Mouse (Mus musculus): Measurements from ENCODE around the gene Dld.

DNA sequence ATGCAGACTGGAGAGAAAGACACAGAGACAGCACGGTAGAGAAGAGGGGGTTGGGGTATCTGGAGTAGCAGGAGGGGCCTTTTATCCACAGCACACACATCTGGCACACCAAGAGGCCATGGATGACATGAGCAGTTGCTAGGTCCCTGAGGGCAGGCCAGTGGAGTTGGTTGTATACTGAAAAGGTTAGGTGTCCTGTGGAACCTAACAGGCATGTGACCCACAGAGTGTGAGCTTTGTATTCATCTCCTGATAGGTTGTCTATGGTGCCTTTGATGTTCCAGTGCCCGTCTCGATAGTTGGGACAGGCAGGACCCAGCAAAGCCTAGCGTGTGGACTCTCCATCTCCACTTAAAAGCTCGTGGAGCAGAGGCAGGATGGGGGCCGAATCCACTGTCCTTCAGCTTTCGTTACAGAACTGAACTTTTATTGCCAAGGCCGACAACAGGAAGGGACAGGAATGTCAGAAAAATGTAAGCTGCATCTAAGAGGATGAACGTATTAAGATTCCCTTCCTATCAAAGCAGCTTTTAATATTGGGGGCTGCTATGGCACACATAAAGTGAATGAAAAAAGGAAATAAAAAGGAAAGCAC lies 39.5 kb downstream of the Dld start:
- TF ChIP-seq CTCF (IDR thresholded peaks at IDR 0.05; ENCODE audit: extremely low read depth, insufficient read length, insufficient replicate concordance, low read depth, low read length) (no peak), POLR2A (IDR thresholded peaks at IDR 0.05; ENCODE audit: low read depth, low read length) (no peak)
